In genomic region chr3:119021255-119021654, GRCm38 (mm10) we compare ENCODE assay signal across 21 mouse cellular contexts.
DNase-seq lines count a peak whose midpoint lies in the region; ATAC-seq and TF ChIP-seq lines count a peak whose summit lies in the region.
"Had no signal": no experiment of that assay in that cellular context is flagged by ENCODE, and none has a peak within 500 bp of the region (broad histone marks: within the 10 kb centered on the region; RNA-seq: fewer than 3 reads in every experiment).

No protein-coding gene starts in this region.

- no peaks in the 10 kb centered on the region for H3K36me3 ChIP-seq in hindbrain, embryonic 14.5 days (replicated peaks; ENCODE audit: control insufficient read depth, insufficient read depth)
- no peaks in the 10 kb centered on the region for H3K36me3 ChIP-seq in hindbrain, embryonic 10.5 days
- no peaks in the 10 kb centered on the region for H3K36me3 ChIP-seq in neural tube, embryonic 13.5 days
- H3K36me3 ChIP-seq in neural tube, embryonic 15.5 days = no peaks in the 10 kb centered on the region
- no peaks in the 10 kb centered on the region for H3K36me3 ChIP-seq in forebrain, embryonic 16.5 days (ENCODE audit: control insufficient read depth, insufficient read depth)
- no peaks in the 10 kb centered on the region for H3K36me3 ChIP-seq in liver, postnatal 0 days (replicated peaks; ENCODE audit: insufficient read depth, low read length)
- H3K36me3 ChIP-seq: embryonic facial prominence, embryonic 10.5 days; limb, embryonic 12.5 days; liver, embryonic 13.5 days had no signal

- no peak for TF ChIP-seq CTCF in liver, postnatal 0 days (IDR thresholded peaks at IDR 0.05; ENCODE audit: low read depth)

- WGBS in hindbrain, embryonic 14.5 days = 56% methylated on average over 7 of the region's 7 CpGs
- 85% methylated on average over 7 of the region's 7 CpGs for WGBS in hindbrain, embryonic 10.5 days
- 55% methylated on average over 7 of the region's 7 CpGs for whole genome bisulfite sequencing in neural tube, embryonic 13.5 days
- WGBS in neural tube, embryonic 15.5 days = 47% methylated on average over 7 of the region's 7 CpGs
- WGBS in forebrain, embryonic 16.5 days = 15% methylated on average over 7 of the region's 7 CpGs
- 69% methylated on average over 7 of the region's 7 CpGs for WGBS in liver, postnatal 0 days (ENCODE audit: insufficient replicate concordance)

- H3K4me2 ChIP-seq in hindbrain, embryonic 14.5 days (replicated peaks) = no peak overlapping the region
- H3K4me2 ChIP-seq in neural tube, embryonic 13.5 days = no peak overlapping the region
- H3K4me2 ChIP-seq in neural tube, embryonic 15.5 days = no peak overlapping the region
- H3K4me2 ChIP-seq in forebrain, embryonic 16.5 days (ENCODE audit: low read length) = no peak overlapping the region
- H3K4me2 ChIP-seq in liver, postnatal 0 days (ENCODE audit: low read depth, low read length) = no peak overlapping the region
- H3K4me2 ChIP-seq: heart, embryonic 11.5 days; limb, embryonic 12.5 days; liver, embryonic 13.5 days had no signal

- no peak for TF ChIP-seq EP300 in liver, postnatal 0 days (IDR thresholded peaks at IDR 0.05; ENCODE audit: low read depth)

- peaks cover 4% of the 10 kb centered on the region; the same call in 1 of the 2 replicates for H3K27me3 ChIP-seq in hindbrain, embryonic 14.5 days (ENCODE audit: control insufficient read depth, insufficient read depth, low read length)
- H3K27me3 ChIP-seq in hindbrain, embryonic 10.5 days (ENCODE audit: insufficient read depth, poor library complexity, severe bottlenecking) = no peaks in the 10 kb centered on the region
- H3K27me3 ChIP-seq in neural tube, embryonic 13.5 days = no peaks in the 10 kb centered on the region
- H3K27me3 ChIP-seq in neural tube, embryonic 15.5 days (replicated peaks) = no peaks in the 10 kb centered on the region
- H3K27me3 ChIP-seq in forebrain, embryonic 16.5 days (replicated peaks; ENCODE audit: control insufficient read depth, insufficient read depth, low read length) = no peaks in the 10 kb centered on the region; the same call in 1 of the 2 replicates
- H3K27me3 ChIP-seq in liver, postnatal 0 days (ENCODE audit: insufficient read depth, low read length) = no peaks in the 10 kb centered on the region
- H3K27me3 ChIP-seq: limb, embryonic 12.5 days; liver, embryonic 13.5 days had no signal

- H3K4me1 ChIP-seq in hindbrain, embryonic 14.5 days (replicated peaks; ENCODE audit: control insufficient read depth, insufficient read depth, low read length) = no peaks in the 10 kb centered on the region
- H3K4me1 ChIP-seq in hindbrain, embryonic 10.5 days (replicated peaks) = no peaks in the 10 kb centered on the region
- no peaks in the 10 kb centered on the region for H3K4me1 ChIP-seq in neural tube, embryonic 13.5 days (replicated peaks)
- H3K4me1 ChIP-seq in neural tube, embryonic 15.5 days = no peaks in the 10 kb centered on the region
- peaks cover 4% of the 10 kb centered on the region; the same call in 1 of the 2 replicates for H3K4me1 ChIP-seq in forebrain, embryonic 16.5 days (replicated peaks; ENCODE audit: control insufficient read depth, insufficient read depth, low read length)
- no peaks in the 10 kb centered on the region for H3K4me1 ChIP-seq in liver, postnatal 0 days (ENCODE audit: insufficient read depth)
- H3K4me1 ChIP-seq: embryonic facial prominence, embryonic 10.5 days; limb, embryonic 12.5 days; liver, embryonic 13.5 days had no signal

- ATAC-seq in hindbrain, embryonic 14.5 days (ENCODE audit: low FRiP score) = peak; percentile 59; the same call in 1 of the 2 replicates
- peak; percentile 59 for ATAC-seq in neural tube, embryonic 13.5 days (ENCODE audit: low read depth)
- no peak; the same call in 1 of the 2 replicates for ATAC-seq in neural tube, embryonic 15.5 days (ENCODE audit: low FRiP score)
- ATAC-seq in forebrain, embryonic 16.5 days = peak; percentile 94
- ATAC-seq in liver, postnatal 0 days = no peak
- ATAC-seq: activated CD4-positive, CD25-positive, alpha-beta regulatory T cell, adult 4 months; Patski had no signal

- no peak overlapping the region for H3K27ac ChIP-seq in hindbrain, embryonic 14.5 days
- no peak overlapping the region for H3K27ac ChIP-seq in hindbrain, embryonic 10.5 days
- H3K27ac ChIP-seq in neural tube, embryonic 13.5 days (replicated peaks) = no peak overlapping the region; the same call in 1 of the 2 replicates
- no peak overlapping the region for H3K27ac ChIP-seq in neural tube, embryonic 15.5 days (replicated peaks)
- no peak overlapping the region for H3K27ac ChIP-seq in forebrain, embryonic 16.5 days (ENCODE audit: low read length)
- H3K27ac ChIP-seq in liver, postnatal 0 days (ENCODE audit: low read depth) = no peak overlapping the region
- H3K27ac ChIP-seq: embryonic facial prominence, embryonic 10.5 days; limb, embryonic 12.5 days; liver, embryonic 13.5 days; stomach, postnatal 0 days had no signal

- DNase-seq in hindbrain, embryonic 14.5 days (ENCODE audit: low spot score) = peak; percentile 53
- DNase-seq in hindbrain, embryonic 10.5 days (ENCODE audit: low spot score) = no peak
- DNase-seq in retina, postnatal 7 days (ENCODE audit: low read depth, low spot score) = peak; percentile 3
- no peak for DNase-seq in liver, postnatal 0 days
- no peak for DNase-seq in right cerebral cortex, postnatal 4 days
- DNase-seq: B cell, adult 2 months; gastrocnemius, postnatal 25 days; kidney, postnatal 4 days; liver, embryonic 13.5 days; right cerebral cortex, postnatal 25 days; thymus, postnatal 25 days had no signal

- H3K9ac ChIP-seq in hindbrain, embryonic 14.5 days = no peak overlapping the region
- H3K9ac ChIP-seq in neural tube, embryonic 13.5 days = no peak overlapping the region
- no peak overlapping the region for H3K9ac ChIP-seq in neural tube, embryonic 15.5 days (replicated peaks)
- H3K9ac ChIP-seq in forebrain, embryonic 16.5 days (replicated peaks; ENCODE audit: low read depth, low read length) = no peak overlapping the region
- H3K9ac ChIP-seq in liver, postnatal 0 days (replicated peaks) = no peak overlapping the region
- H3K9ac ChIP-seq: limb, embryonic 12.5 days; liver, embryonic 13.5 days had no signal

- H3K4me3 ChIP-seq in hindbrain, embryonic 14.5 days (replicated peaks; ENCODE audit: low read length) = no peak overlapping the region
- no peak overlapping the region for H3K4me3 ChIP-seq in hindbrain, embryonic 10.5 days
- no peak overlapping the region for H3K4me3 ChIP-seq in neural tube, embryonic 13.5 days
- H3K4me3 ChIP-seq in neural tube, embryonic 15.5 days (replicated peaks) = no peak overlapping the region
- no peak overlapping the region for H3K4me3 ChIP-seq in forebrain, embryonic 16.5 days (replicated peaks; ENCODE audit: low read length)
- H3K4me3 ChIP-seq in liver, postnatal 0 days (ENCODE audit: low read depth, low read length) = no peak overlapping the region
- H3K4me3 ChIP-seq: embryonic facial prominence, embryonic 10.5 days; erythroblast, embryonic 14.5 days; limb, embryonic 12.5 days; liver, embryonic 13.5 days had no signal

- no peaks in the 10 kb centered on the region for H3K9me3 ChIP-seq in hindbrain, embryonic 14.5 days (ENCODE audit: control insufficient read depth, low read length)
- no peaks in the 10 kb centered on the region for H3K9me3 ChIP-seq in hindbrain, embryonic 10.5 days
- H3K9me3 ChIP-seq in neural tube, embryonic 13.5 days = no peaks in the 10 kb centered on the region
- no peaks in the 10 kb centered on the region for H3K9me3 ChIP-seq in neural tube, embryonic 15.5 days (replicated peaks)
- H3K9me3 ChIP-seq in forebrain, embryonic 16.5 days (ENCODE audit: control insufficient read depth, low read length) = no peaks in the 10 kb centered on the region
- H3K9me3 ChIP-seq in liver, postnatal 0 days (ENCODE audit: low read length) = no peaks in the 10 kb centered on the region
- H3K9me3 ChIP-seq: embryonic facial prominence, embryonic 10.5 days; limb, embryonic 12.5 days; liver, embryonic 13.5 days had no signal

Comparison
In these comparisons a context has a peak if more than half of its experiments do, and no peak if none do; other contexts are left out.
1. ATAC-seq: peak in hindbrain, embryonic 14.5 days (single experiment), neural tube, embryonic 13.5 days (single experiment) and forebrain, embryonic 16.5 days (single experiment); none in neural tube, embryonic 15.5 days (single experiment) and liver, postnatal 0 days (single experiment).
2. DNase-seq: peak in hindbrain, embryonic 14.5 days (single experiment) and retina, postnatal 7 days (single experiment); none in hindbrain, embryonic 10.5 days (single experiment), liver, postnatal 0 days (single experiment) and right cerebral cortex, postnatal 4 days (single experiment).